Mouse (Mus musculus) hindbrain, embryonic 16.5 days (tissue): ENCODE data around the gene S100a3. TPM values are rescaled to one million over a fixed set of nuclear protein-coding genes. Genes with fewer than 3 reads are reported as not detected.

Experiments used
- ATAC-seq: fragments of 200-750 bp; cut with Nextera tagmentation; 2 replicates; pipeline ENCODE4 v1.8.0; 2017; ENCODE audit warnings: moderate TSS enrichment, moderate library complexity
- H3K27ac ChIP-seq: fragments of 300-500 bp; sonication (generic); 2 replicates; pipeline ENCODE4 v1.5.1; 2014; ENCODE audit warnings: low read depth, mild to moderate bottlenecking, control low read depth, low read length, moderate library complexity
- H3K27me3 ChIP-seq: fragments of 300-500 bp; sonication (generic); replicated peaks from 2 replicates; pipeline ENCODE4 v1.6.1; 2014; ENCODE audit warnings: low read length; ENCODE audit not compliant: control insufficient read depth, insufficient read depth
- H3K36me3 ChIP-seq: fragments of 300-500 bp; sonication (generic); 2 replicates; pipeline ENCODE4 v1.6.1; 2014; ENCODE audit warnings: mild to moderate bottlenecking, low read length, moderate library complexity, mixed read lengths; ENCODE audit not compliant: control insufficient read depth, insufficient read depth
- H3K4me1 ChIP-seq: fragments of 300-500 bp; sonication (generic); 2 replicates; pipeline ENCODE4 v1.6.1; 2014; ENCODE audit warnings: low read depth, low read length; ENCODE audit not compliant: control insufficient read depth, insufficient read depth
- H3K4me2 ChIP-seq: fragments of 300-500 bp; sonication (generic); 2 replicates; pipeline ENCODE4 v1.6.1; 2014; ENCODE audit warnings: mild to moderate bottlenecking, low read length, control low read depth, moderate library complexity
- H3K4me3 ChIP-seq: fragments of 300-500 bp; sonication (generic); 2 replicates; pipeline ENCODE4 v1.5.1; 2014; ENCODE audit warnings: mild to moderate bottlenecking, low read length, control low read depth, moderate library complexity
- H3K9ac ChIP-seq: fragments of 300-500 bp; sonication (generic); 2 replicates; pipeline ENCODE4 v1.6.1; 2014; ENCODE audit warnings: low read depth, mild to moderate bottlenecking, control low read depth, low read length, moderate library complexity
- H3K9me3 ChIP-seq: fragments of 300-500 bp; sonication (generic); 2 replicates; pipeline ENCODE4 v1.6.1; 2014; ENCODE audit warnings: mild to moderate bottlenecking, low read length, moderate library complexity; ENCODE audit not compliant: control insufficient read depth
- WGBS: fragments of 180-500 bp; shearing (Covaris S2); extraction: QIAGEN DNeasy Blood & Tissue Kit; methylation state at CpG from one replicate; pipeline ENCODE4 v1.1.7; 2014; 5-methylcytosine and 5-hydroxymethylcytosine counted together
- polyA plus RNA-seq: library from polyadenylated mRNA; unstranded; fragments of >200 nt; fragmentation: Nextera tagmentation; extraction: Ambion mirVana; gene quantifications from 2 replicates; pipeline ENCODE4 v1.2.1, GENCODE M21; 2015

Gene S100a3
- polyA plus RNA-seq, 1 experiment from 2014 or later, result 1.0 TPM

GRCm38 (mm10) chr3:90612061-90612460, 51.7 kb downstream of the S100a3 start:
- H3K4me1 ChIP-seq, result peaks cover 5% of the 10 kb centered on the region; the same call in 1 of the 2 replicates
- H3K36me3 ChIP-seq, result no peaks in the 10 kb centered on the region
- ATAC-seq, result no peak
- H3K27ac ChIP-seq, result no peak overlapping the region
- 72% methylated on average over 4 of the region's 4 CpGs for WGBS
- peaks cover 3% of the 10 kb centered on the region for H3K27me3 ChIP-seq
- H3K9me3 ChIP-seq, result no peaks in the 10 kb centered on the region
- no peak overlapping the region for H3K4me2 ChIP-seq
- H3K4me3 ChIP-seq, result no peak overlapping the region
- H3K9ac ChIP-seq, result no peak overlapping the region

DNA sequence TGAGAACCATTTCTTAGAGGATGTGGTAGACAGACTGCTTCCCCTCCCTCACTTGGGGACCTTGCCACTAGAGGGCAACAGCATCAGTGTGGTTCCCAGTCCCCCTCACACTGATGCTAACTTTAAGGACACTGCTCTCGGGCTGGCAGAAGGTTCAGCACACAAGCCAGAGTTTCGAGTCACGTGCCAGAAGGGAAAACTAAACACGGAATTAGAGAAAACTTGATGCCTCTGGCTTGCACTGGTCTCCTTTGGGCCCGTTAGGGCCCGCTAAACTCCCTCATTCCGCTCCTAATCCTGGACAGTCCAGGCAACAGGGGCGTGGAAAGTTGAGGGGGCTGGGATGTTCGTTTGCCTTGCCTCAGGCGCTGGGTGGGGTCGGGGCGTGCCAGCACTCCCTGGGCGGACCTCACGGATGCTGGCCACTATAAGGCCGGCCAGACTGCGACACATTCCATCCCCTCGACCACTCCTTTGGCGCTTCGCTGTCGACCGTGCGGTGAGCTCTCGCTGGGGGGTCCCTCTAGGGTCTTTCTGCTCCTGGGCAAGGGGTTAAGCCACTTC, 52.4 kb downstream of the S100a3 start, which contains the start of gene S100a6:
Gene S100a6 (plus strand): TSS at position 155 of the 564 bp plus-strand sequence.
- H3K4me2 ChIP-seq, result peak within 1 kb of the TSS; percentile 71
- H3K36me3 ChIP-seq, result no peaks in the 10 kb centered on the region
- H3K9me3 ChIP-seq, result no peaks in the 10 kb centered on the region
- peak within 1 kb of the TSS; percentile 51 for H3K9ac ChIP-seq
- peak; percentile 86 for ATAC-seq
- H3K27ac ChIP-seq, result no peak within 1 kb of the TSS
- H3K4me3 ChIP-seq, result peak within 1 kb of the TSS; percentile 35
- under 1% methylated on average over 23 of the region's 23 CpGs for WGBS
- H3K27me3 ChIP-seq, result peaks cover 3% of the 10 kb centered on the region
- H3K4me1 ChIP-seq, result peaks cover 5% of the 10 kb centered on the region; the same call in 1 of the 2 replicates

DNA sequence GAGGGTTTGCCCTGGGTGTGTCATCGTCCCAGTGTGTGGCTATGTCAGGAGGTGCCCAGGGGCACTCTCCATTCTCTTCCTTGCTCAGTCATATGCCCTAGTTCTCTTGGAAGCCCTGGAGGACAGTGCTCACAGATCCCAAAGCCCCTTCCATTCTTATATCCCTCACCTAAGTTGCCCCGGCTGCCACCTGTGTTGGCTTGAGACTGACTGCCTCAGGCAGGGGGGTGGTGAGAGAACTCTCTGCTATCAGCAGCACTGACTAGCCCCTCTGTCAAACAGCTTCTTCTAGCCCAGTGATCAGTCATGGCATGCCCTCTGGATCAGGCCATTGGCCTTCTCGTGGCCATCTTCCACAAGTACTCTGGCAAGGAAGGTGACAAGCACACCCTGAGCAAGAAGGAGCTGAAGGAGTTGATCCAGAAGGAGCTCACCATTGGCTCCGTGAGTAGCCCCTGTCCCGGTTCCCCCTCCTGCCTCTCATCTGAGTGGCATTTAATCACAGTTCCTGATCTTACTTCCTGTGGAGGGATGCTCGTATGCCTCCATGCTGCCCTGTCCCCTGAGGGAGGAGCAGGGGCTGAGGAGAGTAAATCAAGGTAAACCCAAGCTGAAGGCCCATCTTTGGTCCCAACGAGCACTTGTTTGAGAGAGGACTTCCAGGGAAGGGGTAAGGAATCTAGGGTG, 53.2 kb downstream of the S100a3 start:
- H3K9ac ChIP-seq, result no peak overlapping the region
- H3K4me1 ChIP-seq, result peaks cover 5% of the 10 kb centered on the region; the same call in 1 of the 2 replicates
- peak overlapping the region; percentile 71 for H3K4me2 ChIP-seq
- WGBS, result 77% methylated on average over 7 of the region's 7 CpGs
- no peak for ATAC-seq
- peak overlapping the region; percentile 35 for H3K4me3 ChIP-seq
- no peaks in the 10 kb centered on the region for H3K36me3 ChIP-seq
- H3K9me3 ChIP-seq, result no peaks in the 10 kb centered on the region
- H3K27me3 ChIP-seq, result peaks cover 3% of the 10 kb centered on the region
- no peak overlapping the region for H3K27ac ChIP-seq

- H3K27ac ChIP-seq, result no peak overlapping the region
- WGBS, result 91% methylated on average over 6 of the region's 6 CpGs
Measured at GRCm38 (mm10) chr3:90614148-90614530, 53.8 kb downstream of the S100a3 start.

DNA sequence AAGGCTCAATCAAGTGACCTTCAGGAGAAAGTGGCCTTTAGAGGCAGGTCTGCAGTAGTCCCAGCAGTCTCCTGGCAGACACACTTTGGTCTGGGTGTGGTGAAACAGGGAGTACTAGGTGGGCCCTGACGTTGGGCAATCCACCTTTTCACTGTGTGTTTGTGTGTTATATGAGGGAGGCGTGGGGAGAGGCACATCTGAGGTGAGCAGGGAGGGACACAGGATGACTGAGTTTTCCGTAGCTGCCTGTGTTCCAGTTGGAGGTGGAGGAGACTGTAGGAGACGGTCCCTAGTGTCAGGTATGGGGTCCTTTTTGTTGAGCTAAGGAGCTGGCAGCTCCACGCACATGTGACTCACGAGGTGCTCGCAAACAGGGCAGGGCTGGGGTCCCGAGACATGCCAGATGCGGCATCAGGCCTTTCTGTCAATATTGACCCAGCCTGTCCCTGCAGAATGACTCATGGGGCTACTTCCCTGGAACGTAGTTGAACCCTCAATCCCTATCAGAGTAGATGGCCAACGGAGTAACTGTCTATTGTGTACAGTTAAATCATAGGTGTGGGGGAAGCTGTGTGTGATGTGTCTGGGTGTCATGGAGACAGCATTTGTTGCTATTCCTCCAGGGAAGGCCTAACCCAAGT, 54.4 kb downstream of the S100a3 start:
- ATAC-seq, result no peak
- WGBS, result 89% methylated on average over 11 of the region's 11 CpGs
- no peak overlapping the region for H3K4me2 ChIP-seq
- no peaks in the 10 kb centered on the region for H3K9me3 ChIP-seq
- no peak overlapping the region for H3K4me3 ChIP-seq
- peaks cover 3% of the 10 kb centered on the region for H3K27me3 ChIP-seq
- no peak overlapping the region for H3K9ac ChIP-seq
- no peaks in the 10 kb centered on the region for H3K36me3 ChIP-seq
- H3K27ac ChIP-seq, result no peak overlapping the region
- peaks cover 5% of the 10 kb centered on the region; the same call in 1 of the 2 replicates for H3K4me1 ChIP-seq

More at GRCm38 (mm10) chr3:90614148-90614530, 53.8 kb downstream of the S100a3 start:
- Histone ChIP-seq H3K9me3 (no peaks in the 10 kb centered on the region), H3K4me2 (no peak overlapping the region), H3K4me3 (no peak overlapping the region), H3K4me1 (peaks cover 5% of the 10 kb centered on the region; the same call in 1 of the 2 replicates), H3K36me3 (no peaks in the 10 kb centered on the region), H3K27me3 (peaks cover 3% of the 10 kb centered on the region), H3K9ac (no peak overlapping the region)
- no peak for ATAC-seq

DNA sequence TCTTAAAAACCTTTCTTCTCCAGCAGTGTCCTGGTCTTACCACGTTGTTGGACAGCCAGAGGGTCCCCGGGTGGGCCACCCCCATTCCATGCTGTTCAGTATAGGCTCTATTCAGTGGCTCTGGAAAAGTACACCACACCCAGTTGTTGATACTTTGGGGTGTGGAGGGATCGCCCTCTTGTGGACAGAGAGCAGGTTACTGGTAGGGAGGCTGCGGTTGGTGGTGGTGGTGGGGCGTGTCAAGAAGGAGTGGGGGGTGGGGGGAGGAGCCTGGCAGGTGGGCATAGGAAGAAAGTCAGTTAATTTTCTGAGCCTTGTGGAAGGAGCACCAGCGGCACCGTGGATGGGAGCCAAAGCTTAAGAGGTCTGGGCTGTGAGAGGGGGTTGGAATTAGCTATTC, 55.0 kb downstream of the S100a3 start:
- peak; percentile 71 for ATAC-seq
- WGBS, result 8% methylated on average over 7 of the region's 7 CpGs
- no peak overlapping the region for H3K9ac ChIP-seq
- no peaks in the 10 kb centered on the region for H3K36me3 ChIP-seq
- H3K27me3 ChIP-seq, result peaks cover 3% of the 10 kb centered on the region
- peaks cover 5% of the 10 kb centered on the region; the same call in 1 of the 2 replicates for H3K4me1 ChIP-seq
- no peak overlapping the region for H3K4me3 ChIP-seq
- no peaks in the 10 kb centered on the region for H3K9me3 ChIP-seq
- H3K27ac ChIP-seq, result no peak overlapping the region
- H3K4me2 ChIP-seq, result no peak overlapping the region

- Histone ChIP-seq H3K4me1 (peaks cover 5% of the 10 kb centered on the region; the same call in 1 of the 2 replicates), H3K4me2 (no peak overlapping the region), H3K27me3 (peaks cover 3% of the 10 kb centered on the region), H3K9me3 (no peaks in the 10 kb centered on the region), H3K9ac (no peak overlapping the region), H3K4me3 (no peak overlapping the region), H3K27ac (no peak overlapping the region), H3K36me3 (no peaks in the 10 kb centered on the region)
- WGBS, result 83% methylated on average over 1 of the region's 1 CpGs
- no peak for ATAC-seq
Measured at GRCm38 (mm10) chr3:90615911-90616310, 55.5 kb downstream of the S100a3 start.

DNA sequence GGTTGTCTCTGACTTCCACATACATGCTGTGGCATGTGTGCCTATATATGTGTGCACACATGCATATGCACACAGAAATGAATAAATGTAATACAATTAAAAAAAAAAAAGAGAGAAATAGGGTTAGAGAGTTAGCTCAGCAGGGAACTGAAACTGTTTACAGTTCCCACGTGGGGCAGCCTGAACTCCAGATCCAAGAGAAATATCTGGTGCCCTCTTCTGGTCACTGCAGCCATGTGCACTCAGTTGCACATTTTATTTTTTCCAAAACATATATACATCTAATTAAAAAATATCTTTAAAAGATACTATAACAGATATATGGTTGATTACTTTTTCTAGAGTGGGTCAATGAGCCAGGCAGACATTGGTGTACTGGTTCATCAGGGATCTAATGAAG, 57.2 kb downstream of the S100a3 start:
- Histone ChIP-seq H3K27ac (no peak overlapping the region), H3K4me3 (no peak overlapping the region), H3K4me2 (no peak overlapping the region), H3K36me3 (no peaks in the 10 kb centered on the region), H3K9me3 (no peaks in the 10 kb centered on the region), H3K4me1 (peaks cover 5% of the 10 kb centered on the region; the same call in 1 of the 2 replicates), H3K9ac (no peak overlapping the region), H3K27me3 (peaks cover 3% of the 10 kb centered on the region)
- 10% methylated on average over 1 of the region's 1 CpGs for WGBS
- no peak for ATAC-seq

DNA sequence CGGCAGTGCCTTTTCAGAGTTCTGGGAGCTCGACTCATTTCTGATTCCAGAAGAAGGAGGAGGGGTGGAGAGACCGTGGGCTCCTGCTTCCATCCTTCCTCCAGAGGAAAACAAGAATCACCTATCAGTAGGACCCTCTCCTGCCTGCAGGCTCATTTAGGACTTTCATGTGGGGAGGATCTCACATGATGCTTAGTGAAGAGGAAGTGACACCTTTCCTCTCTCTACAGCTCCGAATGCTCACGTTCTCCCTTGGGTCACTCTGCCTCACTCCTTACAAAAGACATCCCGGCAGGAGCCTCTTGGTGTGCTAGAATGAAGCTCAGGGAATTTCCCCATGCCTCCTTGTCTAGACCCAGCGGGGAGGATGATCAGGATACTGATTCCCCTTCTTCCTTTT, 61.2 kb downstream of the S100a3 start:
- Histone ChIP-seq H3K36me3 (no peaks in the 10 kb centered on the region), H3K27ac (no peak overlapping the region), H3K4me2 (no peak overlapping the region), H3K4me1 (peaks cover 11% of the 10 kb centered on the region), H3K9me3 (no peaks in the 10 kb centered on the region), H3K27me3 (no peaks in the 10 kb centered on the region), H3K4me3 (no peak overlapping the region), H3K9ac (no peak overlapping the region)
- 64% methylated on average over 7 of the region's 7 CpGs for whole genome bisulfite sequencing
- ATAC-seq, result no peak
